Mouse (Mus musculus): ENCODE measurements at regions not wholly inside any gene's neighbourhood (a gene's known extent, or its start where the extent isn't known, plus 50 kb on each side); places are given as distances from the start of the nearest gene placed in this dataset.

DNA sequence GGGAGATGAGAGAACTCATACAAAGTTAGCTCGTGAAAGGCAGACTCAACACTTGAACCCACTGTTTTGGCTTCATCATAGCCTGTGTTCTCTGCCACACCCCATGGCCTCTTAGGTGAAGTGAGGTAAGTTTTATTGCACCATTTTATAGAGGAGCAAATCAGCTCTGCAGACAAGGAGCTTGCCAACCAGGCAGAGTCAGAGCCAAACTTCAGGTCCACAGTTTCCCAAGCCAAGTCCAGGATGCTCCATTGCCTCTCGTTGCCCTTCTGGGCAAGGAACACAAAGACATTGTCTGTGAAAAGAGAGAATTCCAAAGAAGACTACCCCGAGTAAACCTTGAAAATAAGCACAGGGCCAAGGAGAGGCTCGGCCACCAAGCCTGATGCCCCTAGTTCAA lies 93.4 kb upstream of the Nckap5 start:
- no peaks in the 10 kb centered on the region for H3K4me1 ChIP-seq (ENCODE audit: control insufficient read depth, insufficient read depth, low read length)
- H3K79me2 ChIP-seq (ENCODE audit: control insufficient read depth, insufficient read depth, low read length) = no peaks in the 10 kb centered on the region
- H3K27ac ChIP-seq (replicated peaks; ENCODE audit: insufficient read depth, low read depth, low read length) = no peak overlapping the region
- no peak for DNase-seq (ENCODE audit: extremely low read depth, low read depth, low spot score)
- H3K36me3 ChIP-seq (ENCODE audit: control insufficient read depth, insufficient read depth, low read length) = no peaks in the 10 kb centered on the region
- no peak overlapping the region for H3K4me3 ChIP-seq (ENCODE audit: insufficient read depth, low read depth, low read length)
- TF ChIP-seq POLR2A (IDR thresholded peaks at IDR 0.05; ENCODE audit: extremely low read depth, insufficient read depth, low read length) (no peak), CTCF (IDR thresholded peaks at IDR 0.05; ENCODE audit: low read depth, low read length) (no peak)
- H3K27me3 ChIP-seq (ENCODE audit: control insufficient read depth, insufficient read depth, low read length) = no peaks in the 10 kb centered on the region
- 75% methylated on average over 4 of the region's 4 CpGs for WGBS
- no peak overlapping the region for H3K9ac ChIP-seq (ENCODE audit: low read depth, low read length)

DNA sequence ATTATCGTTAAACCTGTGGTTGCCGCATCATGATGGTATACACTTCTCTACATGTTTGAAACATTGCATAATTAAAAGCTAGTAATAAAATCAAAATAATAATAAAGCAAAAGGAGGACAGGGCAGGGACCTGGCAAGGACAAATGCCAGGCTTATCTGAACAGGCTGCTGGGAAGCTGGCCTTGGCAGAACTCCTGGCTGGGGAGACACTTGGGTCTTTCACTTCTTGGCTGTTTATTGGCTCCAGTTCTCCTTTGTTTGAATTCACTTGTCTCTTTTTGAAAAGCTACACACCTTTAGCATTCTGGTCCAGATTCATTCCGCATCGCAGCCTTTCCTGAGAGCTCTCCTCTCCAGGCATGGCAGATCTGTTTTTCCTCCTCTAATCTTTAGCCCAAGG lies 91.6 kb upstream of the Nckap5 start:
- DNase-seq (ENCODE audit: extremely low read depth, low read depth, low spot score) = no peak
- H3K79me2 ChIP-seq (ENCODE audit: control insufficient read depth, insufficient read depth, low read length) = no peaks in the 10 kb centered on the region
- H3K4me3 ChIP-seq (ENCODE audit: insufficient read depth, low read depth, low read length) = no peak overlapping the region
- no peaks in the 10 kb centered on the region for H3K4me1 ChIP-seq (ENCODE audit: control insufficient read depth, insufficient read depth, low read length)
- H3K36me3 ChIP-seq (ENCODE audit: control insufficient read depth, insufficient read depth, low read length) = no peaks in the 10 kb centered on the region
- H3K27ac ChIP-seq (replicated peaks; ENCODE audit: insufficient read depth, low read depth, low read length) = no peak overlapping the region
- no peaks in the 10 kb centered on the region for H3K27me3 ChIP-seq (ENCODE audit: control insufficient read depth, insufficient read depth, low read length)
- TF ChIP-seq CTCF (IDR thresholded peaks at IDR 0.05; ENCODE audit: low read depth, low read length) (no peak), POLR2A (IDR thresholded peaks at IDR 0.05; ENCODE audit: extremely low read depth, insufficient read depth, low read length) (no peak)
- H3K9ac ChIP-seq (ENCODE audit: low read depth, low read length) = no peak overlapping the region
- 95% methylated on average over 4 of the region's 4 CpGs for WGBS

DNA sequence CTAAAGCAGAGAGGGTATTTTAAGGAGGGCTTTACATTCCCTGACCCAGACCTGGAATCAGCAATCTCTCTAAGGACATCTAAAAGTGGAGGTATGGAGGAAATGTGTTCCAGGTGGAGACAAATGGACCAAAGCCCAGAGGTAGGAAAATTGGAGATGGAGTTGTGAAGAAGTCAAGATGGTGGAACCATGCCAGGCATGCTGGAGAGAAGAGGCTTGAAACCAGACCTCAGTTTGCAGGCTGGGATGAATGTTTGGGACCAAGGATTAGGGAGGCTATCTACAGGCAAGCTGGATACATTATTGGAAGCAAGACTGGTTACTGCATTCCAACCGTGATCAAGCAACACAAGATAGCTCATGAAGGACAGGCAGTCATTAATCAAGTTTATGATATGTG lies 88.3 kb upstream of the Nckap5 start:
- DNase-seq (ENCODE audit: extremely low read depth, low read depth, low spot score) = no peak
- TF ChIP-seq CTCF (IDR thresholded peaks at IDR 0.05; ENCODE audit: low read depth, low read length) (no peak), POLR2A (IDR thresholded peaks at IDR 0.05; ENCODE audit: extremely low read depth, insufficient read depth, low read length) (no peak)

GRCm38 (mm10) chr1:126917872-126918271 lies 87.3 kb upstream of the Nckap5 start:
- H3K27ac ChIP-seq (replicated peaks; ENCODE audit: insufficient read depth, low read depth, low read length) = no peak overlapping the region
- no peaks in the 10 kb centered on the region for H3K4me1 ChIP-seq (ENCODE audit: control insufficient read depth, insufficient read depth, low read length)
- H3K79me2 ChIP-seq (ENCODE audit: control insufficient read depth, insufficient read depth, low read length) = no peaks in the 10 kb centered on the region
- no peak overlapping the region for H3K9ac ChIP-seq (ENCODE audit: low read depth, low read length)
- no peaks in the 10 kb centered on the region for H3K27me3 ChIP-seq (ENCODE audit: control insufficient read depth, insufficient read depth, low read length)
- no peaks in the 10 kb centered on the region for H3K36me3 ChIP-seq (ENCODE audit: control insufficient read depth, insufficient read depth, low read length)
- WGBS = 31% methylated on average over 6 of the region's 6 CpGs
- TF ChIP-seq CTCF (IDR thresholded peaks at IDR 0.05; ENCODE audit: low read depth, low read length) = no peak
- TF ChIP-seq POLR2A (IDR thresholded peaks at IDR 0.05; ENCODE audit: extremely low read depth, insufficient read depth, low read length) = no peak
- H3K4me3 ChIP-seq (ENCODE audit: insufficient read depth, low read depth, low read length) = no peak overlapping the region
- no peak for DNase-seq (ENCODE audit: extremely low read depth, low read depth, low spot score)

More for the DNA sequence above, 88.3 kb upstream of the Nckap5 start:
- WGBS = 76% methylated on average over 1 of the region's 1 CpGs
- no peaks in the 10 kb centered on the region for H3K36me3 ChIP-seq (ENCODE audit: control insufficient read depth, insufficient read depth, low read length)
- H3K4me3 ChIP-seq (ENCODE audit: insufficient read depth, low read depth, low read length) = no peak overlapping the region
- no peaks in the 10 kb centered on the region for H3K27me3 ChIP-seq (ENCODE audit: control insufficient read depth, insufficient read depth, low read length)
- H3K4me1 ChIP-seq (ENCODE audit: control insufficient read depth, insufficient read depth, low read length) = no peaks in the 10 kb centered on the region
- no peak overlapping the region for H3K27ac ChIP-seq (replicated peaks; ENCODE audit: insufficient read depth, low read depth, low read length)
- H3K79me2 ChIP-seq (ENCODE audit: control insufficient read depth, insufficient read depth, low read length) = no peaks in the 10 kb centered on the region
- H3K9ac ChIP-seq (ENCODE audit: low read depth, low read length) = no peak overlapping the region

GRCm38 (mm10) chr1:126916369-126916768 lies 85.8 kb upstream of the Nckap5 start:
- Histone ChIP-seq H3K27me3 (ENCODE audit: control insufficient read depth, insufficient read depth, low read length) (no peaks in the 10 kb centered on the region), H3K9ac (ENCODE audit: low read depth, low read length) (no peak overlapping the region), H3K27ac (replicated peaks; ENCODE audit: insufficient read depth, low read depth, low read length) (no peak overlapping the region), H3K79me2 (ENCODE audit: control insufficient read depth, insufficient read depth, low read length) (no peaks in the 10 kb centered on the region), H3K4me3 (ENCODE audit: insufficient read depth, low read depth, low read length) (no peak overlapping the region), H3K36me3 (ENCODE audit: control insufficient read depth, insufficient read depth, low read length) (no peaks in the 10 kb centered on the region), H3K4me1 (ENCODE audit: control insufficient read depth, insufficient read depth, low read length) (no peaks in the 10 kb centered on the region)
- WGBS = 79% methylated on average over 6 of the region's 6 CpGs
- TF ChIP-seq CTCF (IDR thresholded peaks at IDR 0.05; ENCODE audit: low read depth, low read length) (no peak), POLR2A (IDR thresholded peaks at IDR 0.05; ENCODE audit: extremely low read depth, insufficient read depth, low read length) (no peak)
- no peak for DNase-seq (ENCODE audit: extremely low read depth, low read depth, low spot score)

GRCm38 (mm10) chr1:126911277-126912060 lies 80.9 kb upstream of the Nckap5 start:
- H3K27me3 ChIP-seq (ENCODE audit: control insufficient read depth, insufficient read depth, low read length) = no peaks in the 10 kb centered on the region
- H3K9ac ChIP-seq (ENCODE audit: low read depth, low read length) = no peak overlapping the region
- TF ChIP-seq POLR2A (IDR thresholded peaks at IDR 0.05; ENCODE audit: extremely low read depth, insufficient read depth, low read length) (no peak), CTCF (IDR thresholded peaks at IDR 0.05; ENCODE audit: low read depth, low read length) (no peak)
- no peak overlapping the region for H3K27ac ChIP-seq (replicated peaks; ENCODE audit: insufficient read depth, low read depth, low read length)
- no peaks in the 10 kb centered on the region for H3K79me2 ChIP-seq (ENCODE audit: control insufficient read depth, insufficient read depth, low read length)
- no peak for DNase-seq (ENCODE audit: extremely low read depth, low read depth, low spot score)
- WGBS = 71% methylated on average over 12 of the region's 12 CpGs
- no peaks in the 10 kb centered on the region for H3K4me1 ChIP-seq (ENCODE audit: control insufficient read depth, insufficient read depth, low read length)
- no peaks in the 10 kb centered on the region for H3K36me3 ChIP-seq (ENCODE audit: control insufficient read depth, insufficient read depth, low read length)
- no peak overlapping the region for H3K4me3 ChIP-seq (ENCODE audit: insufficient read depth, low read depth, low read length)

Measured in liver, adult 2 months (tissue).